Mouse (Mus musculus) CD4-positive, CD25-positive, alpha-beta regulatory T cell, adult 4 months (primary cell): ENCODE data around the gene Commd7. TPM values are rescaled to one million over a fixed set of nuclear protein-coding genes. Genes with fewer than 3 reads are reported as not detected.

Source experiments
- ATAC-seq: one replicate; pipeline ENCODE4 v1.8.0; 2017
- polyA plus RNA-seq, 2 experiments: library from polyadenylated mRNA; unstranded; fragments of 100-300 nt; shearing (Covaris generic); gene quantifications; one replicate each; pipeline ENCODE4 v1.2.1; 2017

The Commd7 gene
- polyA plus RNA-seq, 2 experiments from 2014 or later, result 106 to 117 TPM

DNA sequence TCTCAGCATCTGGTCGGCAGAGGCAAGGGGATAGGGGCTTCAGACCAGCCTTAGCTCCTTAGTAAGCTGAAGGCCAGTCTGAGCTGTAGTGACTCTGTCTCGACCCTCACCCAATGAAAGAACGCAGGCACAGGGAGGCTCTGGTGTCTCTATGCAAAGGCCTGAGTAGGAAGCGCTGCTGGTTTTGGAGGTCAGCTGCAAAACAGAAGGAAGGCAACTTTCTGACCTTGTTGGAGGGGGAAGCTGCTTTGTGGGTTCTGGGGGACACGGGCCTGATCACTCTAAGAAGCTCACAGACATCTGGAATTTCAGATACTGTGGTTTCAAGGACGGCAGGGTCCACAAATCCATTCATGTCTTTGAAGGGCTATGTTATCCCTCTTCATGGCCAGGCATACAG, 46.6 kb downstream of the Commd7 start:
- no peak for ATAC-seq

GRCm38 (mm10) chr2:153584396-153584795, 48.2 kb downstream of the Commd7 start:
- ATAC-seq, result no peak

DNA sequence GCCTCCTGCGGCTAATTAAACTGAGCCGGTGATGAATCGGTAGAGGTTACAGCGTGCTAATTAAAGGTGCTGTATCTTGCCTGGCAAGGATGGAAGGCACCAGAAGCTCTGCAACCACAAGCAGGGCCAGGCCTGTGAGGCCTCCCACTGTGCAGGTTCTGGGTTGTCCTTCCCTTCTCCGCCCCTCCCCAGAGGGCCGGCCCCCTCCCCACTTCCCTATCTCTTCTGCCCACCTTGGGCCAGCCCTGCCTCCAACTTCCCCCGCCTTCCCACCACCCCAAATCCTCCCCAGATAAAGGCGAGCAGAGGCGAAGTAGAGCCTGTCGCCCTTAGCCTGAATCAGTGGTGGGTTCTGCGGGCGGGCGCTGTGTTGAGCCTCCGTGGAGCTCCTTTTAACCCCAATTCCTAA, 48.9 kb downstream of the Commd7 start:
- no peak for ATAC-seq

GRCm38 (mm10) chr2:153582876-153583585, 49.5 kb downstream of the Commd7 start:
- ATAC-seq, result no peak

GRCm38 (mm10) chr2:153581416-153581815, 51.2 kb downstream of the Commd7 start:
- no peak for ATAC-seq

DNA sequence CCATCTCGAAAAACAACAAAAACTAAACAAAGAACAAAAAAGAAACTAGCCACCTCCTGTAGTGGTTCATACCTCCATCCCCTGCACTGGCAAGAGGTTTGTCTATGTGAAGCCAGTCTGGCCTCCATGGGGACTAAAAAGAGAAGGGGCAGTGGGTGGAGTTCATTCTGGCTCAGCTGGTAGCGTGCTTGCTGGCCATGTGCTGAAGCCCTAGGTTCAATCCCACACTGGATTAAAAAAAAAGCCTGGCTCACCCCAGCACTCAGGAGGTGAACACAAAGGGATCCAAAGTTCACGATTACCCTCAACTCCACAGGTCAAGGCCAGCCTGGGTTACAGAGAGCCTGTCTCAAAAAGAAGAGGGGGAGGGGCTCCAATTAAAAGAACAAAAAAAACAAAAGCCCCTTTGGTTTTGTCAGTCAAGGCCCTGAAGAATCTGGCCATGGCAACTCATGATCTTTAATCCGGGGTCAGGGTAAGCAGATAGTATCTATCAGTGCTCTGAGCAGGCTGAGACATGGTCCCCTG, 52.1 kb downstream of the Commd7 start:
- ATAC-seq, result no peak

- no peak for ATAC-seq
Observed at GRCm38 (mm10) chr2:153580042-153580441, 52.5 kb downstream of the Commd7 start.

GRCm38 (mm10) chr2:153577122-153577521, 55.5 kb downstream of the Commd7 start:
- ATAC-seq, result no peak

- no peak for ATAC-seq
Observed at GRCm38 (mm10) chr2:153576150-153576549, 56.4 kb downstream of the Commd7 start.

GRCm38 (mm10) chr2:153575554-153575953, 57.0 kb downstream of the Commd7 start:
- ATAC-seq, result no peak

GRCm38 (mm10) chr2:153573101-153573500, 59.5 kb downstream of the Commd7 start:
- ATAC-seq, result no peak

- no peak for ATAC-seq
Observed at GRCm38 (mm10) chr2:153568541-153568940, 64.0 kb downstream of the Commd7 start.

- no peak for ATAC-seq
Observed at GRCm38 (mm10) chr2:153568013-153568412, 64.6 kb downstream of the Commd7 start.

Other genes starting within 250 kb of the Commd7 start
- gene 4930404H24Rik, start 140.0 kb downstream of the Commd7 start, polyA plus RNA-seq, result not detected
- 1 to 10 TPM; 3.5 to 5.2 TPM for gene Nol4l, start 102.8 kb downstream of the Commd7 start, polyA plus RNA-seq
- 1 to 10 TPM; 3.6 to 5.7 TPM for gene Dnmt3b, start 16.7 kb upstream of the Commd7 start, polyA plus RNA-seq
- gene Dnmt3c, start 63.9 kb upstream of the Commd7 start, polyA plus RNA-seq, result not detected
- gene Mapre1, start 108.5 kb upstream of the Commd7 start, polyA plus RNA-seq, result 100 to 1,000 TPM; 238 to 257 TPM
- not detected for gene Efcab8, start 147.2 kb upstream of the Commd7 start, polyA plus RNA-seq
- gene Sun5, start 238.3 kb upstream of the Commd7 start, polyA plus RNA-seq, result not detected
- gene Bpifb2, start 242.3 kb upstream of the Commd7 start, polyA plus RNA-seq, result not detected